In the genomic region with DNA sequence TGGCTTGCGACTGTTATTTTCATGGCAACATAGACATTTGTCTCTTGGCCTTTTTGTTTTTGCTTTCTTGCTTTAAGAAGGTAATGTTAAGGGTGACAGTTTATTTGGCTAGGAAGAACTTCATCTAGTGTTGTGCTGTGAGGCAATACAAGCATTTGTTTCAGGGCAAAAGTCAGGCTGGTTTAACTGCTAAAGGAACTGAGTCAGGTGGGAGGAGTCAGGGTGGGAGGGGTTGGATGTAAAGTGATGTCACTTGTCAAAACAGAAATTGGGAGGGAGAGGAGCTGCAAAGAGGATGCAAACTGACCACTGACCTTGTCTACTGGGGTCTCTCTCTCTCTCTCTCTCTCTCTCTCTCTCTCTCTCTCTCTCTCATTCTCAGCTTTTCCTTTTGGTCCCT, we compare ENCODE assay signal across 13 mouse cellular contexts. TPM values are rescaled to one million over a fixed set of nuclear protein-coding genes. Genes with fewer than 3 reads are reported as not detected.
DNase-seq lines count a peak whose midpoint lies in the region; ATAC-seq and TF ChIP-seq lines count a peak whose summit lies in the region.
"Had no signal": no experiment of that assay in that cellular context is flagged by ENCODE, and none has a peak within 500 bp of the region (broad histone marks: within the 10 kb centered on the region; RNA-seq: fewer than 3 reads in every experiment).

No protein-coding gene starts in this region.

- peak; percentile 1 for DNase-seq in gastrocnemius, adult 18-20 months (ENCODE audit: low spot score)
- no peak for DNase-seq in gastrocnemius, postnatal 4 days (ENCODE audit: low spot score in 2 of 2)
- DNase-seq in neural tube, embryonic 10.5 days (ENCODE audit: extremely low spot score, low spot score), result no peak
- no peak for DNase-seq in hindbrain, postnatal 0 days (ENCODE audit: low spot score)
- DNase-seq in kidney, adult 2 months, result no peak
- DNase-seq in kidney, adult 8-10 months, result no peak
- DNase-seq: adrenal gland, postnatal 14 days; kidney, postnatal 14 days had no signal

- H3K4me3 ChIP-seq in neural tube, embryonic 13.5 days, result no peak overlapping the region
- H3K4me3 ChIP-seq in hindbrain, postnatal 0 days (ENCODE audit: low read length), result no peak overlapping the region
- H3K4me3 ChIP-seq in neural tube, embryonic 15.5 days (replicated peaks), result no peak overlapping the region
- no peak overlapping the region for H3K4me3 ChIP-seq in kidney, adult 2 months (ENCODE audit: insufficient read depth, low read depth, low read length)
- H3K4me3 ChIP-seq: heart, embryonic 10.5 days; liver, embryonic 12.5 days had no signal

- 0 out of 2 replicates have a peak overlapping the region, but pooled peaks have one; percentile 1 for H3K4me2 ChIP-seq in neural tube, embryonic 13.5 days
- H3K4me2 ChIP-seq in hindbrain, postnatal 0 days (ENCODE audit: low read depth, low read length), result 0 out of 2 replicates have a peak overlapping the region, but pooled peaks have one; percentile 10
- 0 out of 2 replicates have a peak overlapping the region, but pooled peaks have one; percentile 4 for H3K4me2 ChIP-seq in neural tube, embryonic 15.5 days
- H3K4me2 ChIP-seq: liver, embryonic 12.5 days had no signal

- no peak overlapping the region for H3K27ac ChIP-seq in neural tube, embryonic 13.5 days (replicated peaks)
- H3K27ac ChIP-seq in hindbrain, postnatal 0 days, result no peak overlapping the region
- H3K27ac ChIP-seq in neural tube, embryonic 15.5 days (replicated peaks), result no peak overlapping the region
- no peak overlapping the region for H3K27ac ChIP-seq in kidney, adult 2 months (ENCODE audit: insufficient read depth, low read depth, low read length)
- H3K27ac ChIP-seq: heart, embryonic 10.5 days; liver, embryonic 12.5 days had no signal

- H3K4me1 ChIP-seq in neural tube, embryonic 13.5 days (replicated peaks), result peaks cover 33% of the 10 kb centered on the region
- peaks cover 5% of the 10 kb centered on the region; the same call in 1 of the 2 replicates for H3K4me1 ChIP-seq in hindbrain, postnatal 0 days (ENCODE audit: insufficient read depth, low read length)
- peaks cover 26% of the 10 kb centered on the region for H3K4me1 ChIP-seq in neural tube, embryonic 15.5 days
- H3K4me1 ChIP-seq in kidney, adult 2 months (ENCODE audit: control insufficient read depth, insufficient read depth, low read length), result no peaks in the 10 kb centered on the region

- 0 out of 2 replicates have a peak, but pooled peaks cover 5% of the 10 kb centered on the region for H3K36me3 ChIP-seq in neural tube, embryonic 13.5 days
- H3K36me3 ChIP-seq in hindbrain, postnatal 0 days (ENCODE audit: insufficient read depth, low read length), result no peaks in the 10 kb centered on the region
- no peaks in the 10 kb centered on the region for H3K36me3 ChIP-seq in neural tube, embryonic 15.5 days
- no peaks in the 10 kb centered on the region for H3K36me3 ChIP-seq in kidney, adult 2 months (ENCODE audit: control insufficient read depth, insufficient read depth, low read length)
- H3K36me3 ChIP-seq: heart, embryonic 10.5 days had no signal

- no peak for TF ChIP-seq POLR2A in kidney, adult 2 months (IDR thresholded peaks at IDR 0.05; ENCODE audit: low read depth, low read length)

- no peak overlapping the region for H3K9ac ChIP-seq in neural tube, embryonic 13.5 days
- H3K9ac ChIP-seq in hindbrain, postnatal 0 days (replicated peaks; ENCODE audit: low read length), result no peak overlapping the region
- no peak overlapping the region for H3K9ac ChIP-seq in neural tube, embryonic 15.5 days (replicated peaks)
- H3K9ac ChIP-seq: liver, embryonic 12.5 days had no signal

- TF ChIP-seq CTCF in hindbrain, postnatal 0 days (IDR thresholded peaks at IDR 0.05; ENCODE audit: low read depth), result no peak
- no peak for TF ChIP-seq CTCF in kidney, adult 2 months (conservative IDR thresholded peaks at IDR 0.05; ENCODE audit: insufficient read depth, insufficient read length, low read depth, low read length)

- WGBS in neural tube, embryonic 13.5 days, result 91% methylated on average over 1 of the region's 1 CpGs
- 88% methylated on average over 1 of the region's 1 CpGs for WGBS in hindbrain, postnatal 0 days
- 98% methylated on average over 1 of the region's 1 CpGs for WGBS in neural tube, embryonic 15.5 days
- WGBS in kidney, adult 2 months, result 97% methylated on average over 1 of the region's 1 CpGs

- H3K27me3 ChIP-seq in neural tube, embryonic 13.5 days, result no peaks in the 10 kb centered on the region
- no peaks in the 10 kb centered on the region for H3K27me3 ChIP-seq in hindbrain, postnatal 0 days (ENCODE audit: insufficient read depth, low read length)
- H3K27me3 ChIP-seq in neural tube, embryonic 15.5 days (replicated peaks), result no peaks in the 10 kb centered on the region
- H3K27me3 ChIP-seq in kidney, adult 2 months (replicated peaks; ENCODE audit: control insufficient read depth, insufficient read depth, low read length), result no peaks in the 10 kb centered on the region
- H3K27me3 ChIP-seq: liver, embryonic 12.5 days; Patski had no signal

- H3K9me3 ChIP-seq in neural tube, embryonic 13.5 days, result no peaks in the 10 kb centered on the region
- H3K9me3 ChIP-seq in hindbrain, postnatal 0 days (ENCODE audit: low read length), result no peaks in the 10 kb centered on the region
- H3K9me3 ChIP-seq in neural tube, embryonic 15.5 days (replicated peaks), result no peaks in the 10 kb centered on the region
- H3K9me3 ChIP-seq: heart, embryonic 10.5 days; liver, embryonic 12.5 days had no signal

- ATAC-seq in neural tube, embryonic 13.5 days (ENCODE audit: low read depth), result no peak
- ATAC-seq in hindbrain, postnatal 0 days, result no peak
- ATAC-seq in neural tube, embryonic 15.5 days (ENCODE audit: low FRiP score), result no peak
- ATAC-seq: liver, embryonic 12.5 days; Patski had no signal

RNA-seq across cellular contexts. Expression of a gene that starts 2.7 kb away (rescaled TPM):
- total RNA-seq in gastrocnemius, adult 18-20 months (2021), result not detected
- total RNA-seq in gastrocnemius, postnatal 4 days (2021), result under 1 TPM; 0.39 to 0.47 TPM
- polyA plus RNA-seq in neural tube, embryonic 13.5 days (2015; fragmentation: Nextera tagmentation; extraction: Ambion mirVana), result not detected in 2 replicates
- 2.0 and 3.0 TPM in 2 replicates for total RNA-seq in hindbrain, postnatal 0 days (2014; rRNA removed)
- not detected in 2 replicates for polyA plus RNA-seq in hindbrain, postnatal 0 days (2015; fragmentation: Nextera tagmentation; extraction: Ambion mirVana)
- not detected in 2 replicates for polyA plus RNA-seq in neural tube, embryonic 15.5 days (2015; fragmentation: Nextera tagmentation; extraction: Ambion mirVana)
- 0.05 and 0.09 TPM in 2 replicates for polyA plus RNA-seq in kidney, adult 2 months (2012; rRNA removed)
- total RNA-seq: adrenal gland, postnatal 14 days had no signal
- polyA plus RNA-seq: heart, embryonic 10.5 days; liver, embryonic 12.5 days had no signal

RNA-seq across cellular contexts. Expression of a gene that starts 7.0 kb away (rescaled TPM):
- 1 to 10 TPM; 1.1 TPM for total RNA-seq in gastrocnemius, adult 18-20 months (2021)
- total RNA-seq in gastrocnemius, postnatal 4 days (2021), result 1 to 10 TPM; 8.7 to 8.9 TPM
- polyA plus RNA-seq in neural tube, embryonic 13.5 days (2015; fragmentation: Nextera tagmentation; extraction: Ambion mirVana), result 9.5 and 11.3 TPM in 2 replicates
- 9.9 and 10.0 TPM in 2 replicates for total RNA-seq in hindbrain, postnatal 0 days (2014; rRNA removed)
- 14.8 and 15.8 TPM in 2 replicates for polyA plus RNA-seq in hindbrain, postnatal 0 days (2015; fragmentation: Nextera tagmentation; extraction: Ambion mirVana)
- 8.6 and 9.3 TPM in 2 replicates for polyA plus RNA-seq in neural tube, embryonic 15.5 days (2015; fragmentation: Nextera tagmentation; extraction: Ambion mirVana)
- polyA plus RNA-seq in kidney, adult 2 months (2012; rRNA removed), result 1.5 and 1.7 TPM in 2 replicates
